Mouse (Mus musculus) CH12.LX (cell line): ENCODE measurements around the gene Robo3. TPM values are rescaled to one million over a fixed set of nuclear protein-coding genes. Genes with fewer than 3 reads are reported as not detected.

Experiments
- DNase-seq: peaks from one replicate; pipeline ENCODE4 v3.0.0-alpha.2; 2013; ENCODE audit errors: extremely low read depth
- H3K27ac ChIP-seq: 2 replicates; pipeline ENCODE4 v1.5.1; 2012; ENCODE audit warnings: low read depth, mild to moderate bottlenecking, control low read depth, moderate library complexity; ENCODE audit not compliant: insufficient read depth
- H3K27me3 ChIP-seq: replicated peaks from 2 replicates; pipeline ENCODE3; 2012; ENCODE audit warnings: inconsistent platforms
- H3K36me3 ChIP-seq, 2 experiments: replicated peaks in 1 of 2; 2 replicates each; pipeline versions ENCODE3 to v1.6.1; 2012; ENCODE audit warnings: inconsistent platforms in 1 of 2, low read length in 1 of 2, mild to moderate bottlenecking in 1 of 2, mixed read lengths in 1 of 2, moderate library complexity in 1 of 2; ENCODE audit not compliant: control insufficient read depth in 1 of 2, insufficient read depth in 1 of 2
- H3K4me1 ChIP-seq, 2 experiments: 2 replicates each; pipeline ENCODE4 v1.6.1; 2012; ENCODE audit warnings: inconsistent platforms in 1 of 2, moderate library complexity in 1 of 2; ENCODE audit not compliant: insufficient read depth in 2 of 2, control insufficient read depth in 1 of 2
- H3K4me2 ChIP-seq: 2 replicates; pipeline ENCODE4 v1.6.1; 2012; ENCODE audit warnings: low read depth, mild to moderate bottlenecking, control low read depth; ENCODE audit not compliant: poor library complexity, insufficient read depth, severe bottlenecking
- H3K4me3 ChIP-seq, 3 experiments: fragments of 150-350 bp in 1 of 3; sonication (generic) in 1 of 3; replicated peaks in 1 of 3; 2 replicates each; pipeline versions ENCODE3 to v1.5.1; 2011 to 2012; ENCODE audit warnings: low read depth in 2 of 3, low read length in 2 of 3, mild to moderate bottlenecking in 2 of 3, moderate library complexity in 2 of 3, control low read depth in 1 of 3, improper control_type of control experiment in 1 of 3, inconsistent platforms in 1 of 3, mixed read lengths in 1 of 3; ENCODE audit not compliant: poor library complexity in 1 of 3
- H3K79me2 ChIP-seq: replicated peaks from 2 replicates; pipeline ENCODE4 v1.6.1; 2012; ENCODE audit warnings: mild to moderate bottlenecking, moderate library complexity; ENCODE audit not compliant: control insufficient read depth, poor library complexity, insufficient read depth, severe bottlenecking; ENCODE audit errors: extremely low read depth
- H3K9ac ChIP-seq: 2 replicates; pipeline ENCODE4 v1.6.1; 2012; ENCODE audit warnings: low read depth, mild to moderate bottlenecking, control low read depth, moderate library complexity; ENCODE audit not compliant: insufficient read depth
- H3K9me3 ChIP-seq: replicated peaks from 2 replicates; pipeline ENCODE3; 2012; ENCODE audit warnings: low read length, inconsistent platforms, mixed read lengths
- CTCF ChIP-seq, 2 experiments: IDR thresholded peaks in 1 of 2; conservative IDR thresholded peaks in 1 of 2; 2 replicates each; pipeline ENCODE4 v1.5.1; 2011 to 2012; ENCODE audit warnings: low read depth in 2 of 2, low read length in 2 of 2, improper control_type of control experiment in 1 of 2, inconsistent platforms in 1 of 2, mild to moderate bottlenecking in 1 of 2, moderate library complexity in 1 of 2
- E2F4 ChIP-seq: IDR thresholded peaks from 2 replicates; pipeline ENCODE4 v1.6.1; 2011; ENCODE audit warnings: low read depth, low read length, improper control_type of control experiment; ENCODE audit not compliant: insufficient replicate concordance
- ELF1 ChIP-seq: IDR thresholded peaks from 2 replicates; pipeline ENCODE4 v1.6.1; 2014; ENCODE audit warnings: low read depth, mild to moderate bottlenecking, inconsistent platforms, low read length, improper control_type of control experiment
- JUND ChIP-seq: conservative IDR thresholded peaks from 2 replicates; pipeline ENCODE4 v1.6.1; 2011; ENCODE audit warnings: low read depth, low read length, improper control_type of control experiment
- KAT2A ChIP-seq: IDR thresholded peaks from 2 replicates; pipeline ENCODE4 v1.6.1; 2012; ENCODE audit warnings: low read length, improper control_type of control experiment, inconsistent platforms; ENCODE audit not compliant: insufficient replicate concordance
- MAX ChIP-seq: IDR thresholded peaks from 2 replicates; pipeline ENCODE4 v1.6.1; 2011; ENCODE audit warnings: low read length, improper control_type of control experiment
- NELFE ChIP-seq: IDR thresholded peaks from 2 replicates; pipeline ENCODE4 v1.6.1; 2011; ENCODE audit warnings: low read depth, low read length, improper control_type of control experiment
- NRF1 ChIP-seq: IDR thresholded peaks from 2 replicates; pipeline ENCODE4 v1.6.1; 2014; ENCODE audit warnings: low read depth, mild to moderate bottlenecking, inconsistent platforms, low read length, improper control_type of control experiment, moderate library complexity
- PAX5 ChIP-seq: IDR thresholded peaks from 2 replicates; pipeline ENCODE4 v1.6.1; 2012; ENCODE audit warnings: low read length, inconsistent platforms, mixed read lengths
- POLR2AphosphoS2 ChIP-seq: IDR thresholded peaks from 2 replicates; pipeline ENCODE4 v1.6.1; 2011; ENCODE audit warnings: low read depth, low read length, improper control_type of control experiment
- RAD21 ChIP-seq: IDR thresholded peaks from 2 replicates; pipeline ENCODE4 v1.6.1; 2011; ENCODE audit warnings: low read depth, mild to moderate bottlenecking, low read length, improper control_type of control experiment, moderate library complexity
- RCOR1 ChIP-seq: conservative IDR thresholded peaks from 2 replicates; pipeline ENCODE4 v1.6.1; 2012; ENCODE audit warnings: low read depth, mild to moderate bottlenecking, inconsistent platforms, low read length, improper control_type of control experiment
- SIN3A ChIP-seq: IDR thresholded peaks from 2 replicates; pipeline ENCODE4 v1.6.1; 2012; ENCODE audit warnings: low read length, improper control_type of control experiment, inconsistent platforms
- SMC3 ChIP-seq: IDR thresholded peaks from 2 replicates; pipeline ENCODE4 v1.6.1; 2011; ENCODE audit warnings: low read depth, low read length, improper control_type of control experiment
- TBP ChIP-seq: conservative IDR thresholded peaks from 2 replicates; pipeline ENCODE4 v1.6.1; 2011; ENCODE audit warnings: low read depth, low read length, improper control_type of control experiment
- TCF12 ChIP-seq: IDR thresholded peaks from 2 replicates; pipeline ENCODE4 v1.6.1; 2014; ENCODE audit warnings: low read depth, mild to moderate bottlenecking, inconsistent platforms, low read length, improper control_type of control experiment
- ZKSCAN1 ChIP-seq: IDR thresholded peaks from 2 replicates; pipeline ENCODE4 v1.6.1; 2012; ENCODE audit warnings: low read depth, inconsistent platforms, low read length, improper control_type of control experiment, borderline replicate concordance
- ZMIZ1 ChIP-seq: IDR thresholded peaks from 2 replicates; pipeline ENCODE4 v1.6.1; 2012; ENCODE audit warnings: low read depth, mild to moderate bottlenecking, inconsistent platforms, low read length, improper control_type of control experiment
- dilution Hi-C: fragments of 300-500 bp; cut with MboI; formaldehyde crosslinking; loops from 2 replicates; pipeline ENCODE4 v1.14.3; 2020; ENCODE audit warnings: low sequenced_read_pairs; ENCODE audit not compliant: extremely low pct_unique_long_range_greater_than_20kb, extremely low pct_ligation_motif_present
- in situ Hi-C: fragments of 300-500 bp; cut with MboI; formaldehyde crosslinking; loops from 3 replicates; pipeline ENCODE4 v1.14.3; 2019; ENCODE audit warnings: low sequenced_read_pairs, low pct_ligation_motif_present, low pct_unique_long_range_greater_than_20kb, mixed read lengths
- polyA plus RNA-seq: library from polyadenylated mRNA; unstranded; fragments of >175 nt; gene quantifications from 2 replicates; pipeline ENCODE4 v1.2.1, GENCODE M21; 2012; ENCODE audit warnings: low read depth; ENCODE audit not compliant: insufficient read length
- total RNA-seq, 2 experiments: library from RNA; depleted of rRNA; stranded (reverse); fragments of 300-350 nt in 1 of 2; fragments of >200 nt in 1 of 2; gene quantifications; 2 replicates each; pipeline ENCODE4 v1.2.3; 2012 to 2014

Robo3 gene
- total and polyA plus RNA-seq, 3 experiments: 0.41 to 0.76 (median 0.59) TPM

- in situ Hi-C loops (loop anchor here (25.0 kb wide), 1 partner anchor 534 kb away; no protein-coding TSS in a partner anchor), dilution Hi-C loops (no loop called here)
- H3K4me2 ChIP-seq: no peak overlapping the region
- no peak overlapping the region for H3K4me3 ChIP-seq
- no peaks in the 10 kb centered on the region for H3K79me2 ChIP-seq
- no peak overlapping the region for H3K27ac ChIP-seq
- H3K9ac ChIP-seq: no peak overlapping the region
- H3K36me3 ChIP-seq: no peaks in the 10 kb centered on the region
- peaks cover 9% of the 10 kb centered on the region for H3K27me3 ChIP-seq
- H3K4me1 ChIP-seq: peaks cover 2 to 11% of the 10 kb centered on the region in 2 experiments
- DNase-seq: no peak
- TF ChIP-seq TCF12 (no peak), KAT2A (no peak), TBP (no peak), SMC3 (no peak), SIN3A (no peak), ELF1 (no peak), E2F4 (no peak), PAX5 (no peak), JUND (no peak), NRF1 (no peak), CTCF (conservative IDR thresholded peaks at IDR 0.05 in 1 of 2, IDR thresholded peaks at IDR 0.05 in 1 of 2; ENCODE audit: low read depth in 2 of 2, low read length in 2 of 2) (no peak), POLR2AphosphoS2 (no peak), MAX (no peak), NELFE (no peak), ZKSCAN1 (no peak), ZMIZ1 (no peak), RCOR1 (no peak)
- H3K9me3 ChIP-seq: no peaks in the 10 kb centered on the region
These were observed 30.0 kb downstream of the Robo3 start for GRCm38 (mm10) chr9:37403011-37403410.

GRCm38 (mm10) chr9:37402501-37402900, 30.5 kb downstream of the Robo3 start:
- no peak overlapping the region for H3K27ac ChIP-seq
- in situ Hi-C loops: loop anchor here (25.0 kb wide), 1 partner anchor 535 kb away; no protein-coding TSS in a partner anchor
- no peak for DNase-seq
- H3K9me3 ChIP-seq: no peaks in the 10 kb centered on the region
- dilution Hi-C loops: no loop called here
- H3K36me3 ChIP-seq: no peaks in the 10 kb centered on the region
- H3K9ac ChIP-seq: no peak overlapping the region
- H3K27me3 ChIP-seq: peaks cover 5% of the 10 kb centered on the region
- H3K4me3 ChIP-seq: no peak overlapping the region
- TF ChIP-seq RAD21: no peak
- TF ChIP-seq, all 38 proteins: peak for 0
- peaks cover 2 to 11% of the 10 kb centered on the region in 2 experiments; a peak in 3 of 4 replicates for H3K4me1 ChIP-seq
- no peaks in the 10 kb centered on the region for H3K79me2 ChIP-seq
- H3K4me2 ChIP-seq: no peak overlapping the region
